Mouse (Mus musculus) kidney, postnatal 0 days (tissue): ENCODE measurements around the gene Myo1g. TPM values are rescaled to one million over a fixed set of nuclear protein-coding genes. Genes with fewer than 3 reads are reported as not detected.

Experiments
- ATAC-seq: fragments of 200-750 bp; cut with Nextera tagmentation; replicated peaks from 2 replicates; pipeline ENCODE4 v1.8.0; 2017; ENCODE audit warnings: low read depth, moderate number of reproducible peaks, moderate TSS enrichment, moderate library complexity; ENCODE audit not compliant: low FRiP score
- DNase-seq: peaks from one replicate; pipeline ENCODE4 v3.0.0-alpha.2; 2016; ENCODE audit warnings: low spot score
- H3K27ac ChIP-seq: fragments of 300-500 bp; sonication (generic); 2 replicates; pipeline ENCODE4 v1.5.1; 2014; ENCODE audit warnings: mild to moderate bottlenecking
- H3K27me3 ChIP-seq: fragments of 300-500 bp; sonication (generic); 2 replicates; pipeline ENCODE4 v1.6.1; 2014; ENCODE audit warnings: low read length, mixed read lengths; ENCODE audit not compliant: insufficient read depth
- H3K36me3 ChIP-seq: fragments of 300-500 bp; sonication (generic); 2 replicates; pipeline ENCODE4 v1.6.1; 2014; ENCODE audit warnings: low read length, mixed read lengths; ENCODE audit not compliant: insufficient read depth
- H3K4me1 ChIP-seq: fragments of 300-500 bp; sonication (generic); replicated peaks from 2 replicates; pipeline ENCODE4 v1.6.1; 2014; ENCODE audit warnings: antibody characterized with exemption, low read length, mixed read lengths; ENCODE audit not compliant: insufficient read depth
- H3K4me2 ChIP-seq: fragments of 300-500 bp; sonication (generic); 2 replicates; pipeline ENCODE4 v1.6.1; 2014; ENCODE audit warnings: mild to moderate bottlenecking, low read length, moderate library complexity, mixed read lengths
- H3K4me3 ChIP-seq: fragments of 300-500 bp; sonication (generic); replicated peaks from 2 replicates; pipeline ENCODE4 v1.5.1; 2014; ENCODE audit warnings: low read depth, low read length
- H3K9ac ChIP-seq: fragments of 300-500 bp; sonication (generic); 2 replicates; pipeline ENCODE4 v1.6.1; 2014; ENCODE audit warnings: low read depth, low read length
- H3K9me3 ChIP-seq: fragments of 300-500 bp; sonication (generic); replicated peaks from 2 replicates; pipeline ENCODE4 v1.6.1; 2016; ENCODE audit warnings: low read length, inconsistent platforms, mixed read lengths
- CTCF ChIP-seq: IDR thresholded peaks from 2 replicates; pipeline ENCODE4 v1.5.1; 2016; ENCODE audit warnings: antibody characterized with exemption, low read depth, mild to moderate bottlenecking, moderate library complexity
- WGBS: fragments of 180-500 bp; shearing (Covaris S2); extraction: QIAGEN DNeasy Blood & Tissue Kit; methylation state at CpG from one replicate; pipeline ENCODE4 v1.1.7; 2014; 5-methylcytosine and 5-hydroxymethylcytosine counted together
- polyA plus RNA-seq: library from polyadenylated mRNA; unstranded; fragments of >200 nt; fragmentation: Nextera tagmentation; extraction: Ambion mirVana; gene quantifications from 2 replicates; pipeline ENCODE4 v1.2.1, GENCODE M21; 2015

Gene Myo1g
- polyA plus RNA-seq, 1 experiment from 2014 or later, result 0.42 TPM

GRCm38 (mm10) chr11:6519491-6520033 lies 1.2 kb downstream of the Myo1g start:
- Histone ChIP-seq H3K36me3 (peaks cover 6% of the 10 kb centered on the region; the same call in 1 of the 2 replicates), H3K9me3 (no peaks in the 10 kb centered on the region), H3K4me3 (no peak overlapping the region), H3K9ac (no peak overlapping the region), H3K27me3 (no peaks in the 10 kb centered on the region), H3K4me1 (no peaks in the 10 kb centered on the region), H3K4me2 (no peak overlapping the region), H3K27ac (no peak overlapping the region)
- WGBS, result 74% methylated on average over 11 of the region's 11 CpGs
- DNase-seq (no peak), ATAC-seq (no peak)
- no peak for TF ChIP-seq CTCF

- DNase-seq (no peak), ATAC-seq (0 out of 2 replicates have a peak, but pooled peaks have one; percentile 26)
- no peaks in the 10 kb centered on the region for H3K27me3 ChIP-seq
- no peak overlapping the region for H3K4me3 ChIP-seq
- 40% methylated on average over 7 of the region's 7 CpGs for WGBS
- TF ChIP-seq CTCF, result no peak
- no peaks in the 10 kb centered on the region for H3K9me3 ChIP-seq
- no peaks in the 10 kb centered on the region for H3K4me1 ChIP-seq
- H3K4me2 ChIP-seq, result no peak overlapping the region
- H3K27ac ChIP-seq, result no peak overlapping the region
- no peak overlapping the region for H3K9ac ChIP-seq
- H3K36me3 ChIP-seq, result no peaks in the 10 kb centered on the region
Observed at GRCm38 (mm10) chr11:6514837-6515236, 5.9 kb downstream of the Myo1g start.

- H3K9ac ChIP-seq, result no peak overlapping the region
- H3K36me3 ChIP-seq, result no peaks in the 10 kb centered on the region
- TF ChIP-seq CTCF, result no peak
- DNase-seq (no peak), ATAC-seq (no peak)
- no peaks in the 10 kb centered on the region for H3K4me1 ChIP-seq
- WGBS, result 45% methylated on average over 1 of the region's 1 CpGs
- H3K9me3 ChIP-seq, result no peaks in the 10 kb centered on the region
- no peak overlapping the region for H3K27ac ChIP-seq
- H3K4me3 ChIP-seq, result no peak overlapping the region
- no peaks in the 10 kb centered on the region for H3K27me3 ChIP-seq
- H3K4me2 ChIP-seq, result no peak overlapping the region
Observed at GRCm38 (mm10) chr11:6508269-6508876, 12.4 kb downstream of the Myo1g start.

DNA sequence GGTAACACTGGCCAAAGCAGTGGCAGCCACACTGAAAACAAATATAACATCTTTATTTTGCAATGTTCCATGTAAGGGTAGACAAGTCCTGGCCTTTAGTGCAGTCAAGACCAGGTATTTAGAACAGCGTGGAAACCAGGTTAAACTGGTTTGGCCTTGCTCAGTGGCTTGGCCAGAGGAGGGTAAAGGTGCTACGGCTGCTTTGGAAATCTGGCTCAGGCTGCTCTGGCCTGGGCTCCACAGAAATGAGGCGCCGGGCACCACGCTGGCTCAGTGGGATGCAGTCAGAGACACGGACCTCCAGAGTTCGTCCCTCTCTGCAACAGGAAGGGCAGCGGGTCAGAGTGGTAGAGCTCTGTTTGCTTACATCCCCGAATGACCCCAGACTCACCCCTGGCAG lies 14.2 kb downstream of the Myo1g start:
- H3K27me3 ChIP-seq, result no peaks in the 10 kb centered on the region
- 77% methylated on average over 9 of the region's 9 CpGs for WGBS
- TF ChIP-seq CTCF, result no peak
- no peak overlapping the region for H3K9ac ChIP-seq
- DNase-seq (no peak), ATAC-seq (no peak; the same call in 1 of the 2 replicates)
- H3K36me3 ChIP-seq, result no peaks in the 10 kb centered on the region
- H3K4me3 ChIP-seq, result no peak overlapping the region
- H3K9me3 ChIP-seq, result no peaks in the 10 kb centered on the region
- no peak overlapping the region for H3K27ac ChIP-seq
- H3K4me2 ChIP-seq, result no peak overlapping the region
- H3K4me1 ChIP-seq, result no peaks in the 10 kb centered on the region

DNA sequence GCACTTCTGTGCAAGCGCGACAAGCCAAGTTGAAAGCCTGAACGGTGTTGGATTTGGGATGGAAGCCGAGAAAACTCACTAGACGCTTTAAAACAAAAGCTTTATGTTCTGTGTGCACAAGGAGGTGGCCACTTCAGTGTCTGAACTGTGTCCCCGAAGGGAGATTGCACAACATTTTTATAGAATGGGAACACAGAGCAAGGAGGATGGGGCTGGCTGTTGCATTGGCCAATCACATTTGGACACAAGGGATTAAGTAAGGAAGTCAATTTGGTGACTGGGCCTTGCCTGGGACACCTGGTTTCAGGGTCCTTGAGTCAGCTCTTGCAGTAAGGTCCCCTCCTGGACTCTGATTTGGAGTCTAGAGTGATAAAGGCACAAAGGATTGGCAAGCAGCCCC lies 16.1 kb downstream of the Myo1g start:
- Histone ChIP-seq H3K27ac (no peak overlapping the region), H3K9me3 (no peaks in the 10 kb centered on the region), H3K27me3 (no peaks in the 10 kb centered on the region), H3K36me3 (no peaks in the 10 kb centered on the region), H3K9ac (no peak overlapping the region), H3K4me3 (no peak overlapping the region), H3K4me2 (no peak overlapping the region), H3K4me1 (no peaks in the 10 kb centered on the region)
- no peak for DNase-seq
- no peak for ATAC-seq
- WGBS, result 82% methylated on average over 6 of the region's 6 CpGs
- TF ChIP-seq CTCF, result no peak

GRCm38 (mm10) chr11:6504226-6504625 lies 16.5 kb downstream of the Myo1g start:
- Histone ChIP-seq H3K36me3 (no peaks in the 10 kb centered on the region), H3K4me3 (no peak overlapping the region), H3K4me2 (no peak overlapping the region), H3K4me1 (no peaks in the 10 kb centered on the region), H3K27ac (no peak overlapping the region), H3K27me3 (no peaks in the 10 kb centered on the region), H3K9me3 (no peaks in the 10 kb centered on the region), H3K9ac (no peak overlapping the region)
- TF ChIP-seq CTCF, result no peak
- ATAC-seq (no peak), DNase-seq (no peak)
- WGBS, result 63% methylated on average over 3 of the region's 3 CpGs

GRCm38 (mm10) chr11:6502506-6502905 lies 18.3 kb downstream of the Myo1g start:
- no peaks in the 10 kb centered on the region for H3K27me3 ChIP-seq
- H3K4me1 ChIP-seq, result no peaks in the 10 kb centered on the region
- H3K27ac ChIP-seq, result no peak overlapping the region
- TF ChIP-seq CTCF, result no peak
- H3K9me3 ChIP-seq, result no peaks in the 10 kb centered on the region
- H3K4me3 ChIP-seq, result no peak overlapping the region
- no peak for ATAC-seq
- no peak overlapping the region for H3K4me2 ChIP-seq
- no peak overlapping the region for H3K9ac ChIP-seq
- DNase-seq, result no peak
- H3K36me3 ChIP-seq, result no peaks in the 10 kb centered on the region
- 97% methylated on average over 2 of the region's 2 CpGs for whole genome bisulfite sequencing
